25 mouse cellular contexts compared by ENCODE assay signal in the genomic region with DNA sequence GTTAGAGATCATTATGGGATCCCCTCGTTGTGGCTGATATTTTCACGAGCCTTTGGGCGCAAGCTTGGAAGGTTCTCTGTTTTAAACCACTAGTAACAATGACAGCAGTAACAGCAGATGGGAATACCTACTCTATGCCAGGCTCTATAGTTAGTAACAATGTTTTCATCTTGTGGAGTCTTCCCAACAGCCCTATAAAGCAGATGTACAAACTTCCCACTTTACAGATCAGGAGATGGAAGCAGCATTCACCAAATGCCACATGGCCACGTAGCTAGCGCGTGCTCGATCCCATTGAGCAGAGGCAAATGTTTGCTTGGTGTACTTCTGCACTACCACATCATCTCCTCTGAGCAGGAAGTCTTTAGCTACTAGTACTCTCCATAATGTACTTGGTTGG.
A peak's percentile ranks its signal among the peaks of the same experiment; 100 is the strongest.
DNase-seq lines count a peak whose midpoint lies in the region; ATAC-seq and TF ChIP-seq lines count a peak whose summit lies in the region.
"Had no signal": no experiment of that assay in that cellular context is flagged by ENCODE, and none has a peak within 500 bp of the region (broad histone marks: within the 10 kb centered on the region; RNA-seq: fewer than 3 reads in every experiment).

No protein-coding gene starts in this region.

- DNase-seq in frontal cortex, postnatal 14 days (ENCODE audit: low spot score in 2 of 2): no peak
- DNase-seq in layer of hippocampus, adult 2 months (ENCODE audit: low spot score in 2 of 2): peak; percentile 47 to 70
- DNase-seq in layer of hippocampus, postnatal 36 days: no peak
- peak; percentile 42 to 64 for DNase-seq in layer of hippocampus, adult 8-10 months (ENCODE audit: low spot score in 2 of 2)
- DNase-seq in telencephalon, adult 2 months (ENCODE audit: low read depth, low spot score): peak; percentile 71
- DNase-seq in cerebellum, postnatal 25 days: no peak
- DNase-seq: B cell, adult 2 months; cerebellum, adult 18-20 months; cerebellum, adult 9-10 months; cerebellum, postnatal 14 days; gastrocnemius, postnatal 25 days; heart, adult 18-20 months; heart, postnatal 10 days; heart, postnatal 36 days had no signal

- no peak overlapping the region for H3K27ac ChIP-seq in layer of hippocampus, adult 2 months
- H3K27ac ChIP-seq: embryonic facial prominence, embryonic 12.5 days; embryonic facial prominence, embryonic 15.5 days; forebrain, embryonic 12.5 days; forebrain, embryonic 15.5 days; heart, embryonic 15.5 days; hindbrain, embryonic 10.5 days; hindbrain, embryonic 13.5 days had no signal

- peak; percentile 72 for ATAC-seq in frontal cortex, adult (ENCODE audit: low TSS enrichment)
- ATAC-seq: forebrain, embryonic 15.5 days; hindbrain, embryonic 16.5 days; Patski had no signal

- no peak for TF ChIP-seq CTCF in layer of hippocampus, adult 2 months (conservative IDR thresholded peaks at IDR 0.05)

- H3K4me3 ChIP-seq in layer of hippocampus, adult 2 months: no peak overlapping the region
- H3K4me3 ChIP-seq: embryonic facial prominence, embryonic 12.5 days; embryonic facial prominence, embryonic 15.5 days; forebrain, embryonic 12.5 days; forebrain, embryonic 15.5 days; heart, embryonic 12.5 days; heart, embryonic 15.5 days; hindbrain, embryonic 10.5 days; hindbrain, embryonic 13.5 days had no signal

Comparison
In these comparisons a context has a peak if more than half of its experiments do, and no peak if none do; other contexts are left out.
1. DNase-seq: peak in layer of hippocampus, adult 2 months (2 of 2), layer of hippocampus, adult 8-10 months (2 of 2) and telencephalon, adult 2 months (single experiment); none in frontal cortex, postnatal 14 days (0 of 2), layer of hippocampus, postnatal 36 days (0 of 2) and cerebellum, postnatal 25 days (0 of 2).